Mouse (Mus musculus) gastrocnemius, adult 2 months (tissue): ENCODE results near the gene Megf11. TPM values are rescaled to one million over a fixed set of nuclear protein-coding genes. Genes with fewer than 3 reads are reported as not detected.

Experiments used
- DNase-seq: peaks from one replicate; pipeline ENCODE4 v3.0.0; 2022
- H3K27ac ChIP-seq: fragments of 200-600 bp; 2 replicates; pipeline ENCODE4 v1.8.1; 2022; ENCODE audit warnings: mild to moderate bottlenecking
- H3K4me3 ChIP-seq: fragments of 200-600 bp; 2 replicates; pipeline ENCODE4 v1.8.1; 2022; ENCODE audit warnings: mild to moderate bottlenecking, moderate library complexity
- CTCF ChIP-seq: fragments of 200-600 bp; IDR thresholded peaks from 2 replicates; pipeline ENCODE4 v1.8.1; 2022; ENCODE audit warnings: antibody characterized with exemption, mild to moderate bottlenecking, moderate library complexity
- intact Hi-C: fragments of 180-260 bp; cut with DNase I; formaldehyde crosslinking; loops from one replicate; pipeline ENCODE4 v1.15.1; 2025
- total RNA-seq, 2 experiments: library from RNA; stranded (reverse); gene quantifications; 2 replicates each; pipeline ENCODE4 v1.2.3; 2021

Megf11 gene
- total RNA-seq, 2 experiments from 2014 or later: 0.25 to 0.46 TPM

- H3K4me3 ChIP-seq: no peak overlapping the region
- no peak overlapping the region for H3K27ac ChIP-seq
- intact Hi-C loops: no loop called here
- DNase-seq: no peak
- no peak for TF ChIP-seq CTCF
Observed at GRCm38 (mm10) chr9:64548332-64548731, 162.9 kb downstream of the Megf11 start.

GRCm38 (mm10) chr9:64551307-64551706, 165.9 kb downstream of the Megf11 start:
- no peak for TF ChIP-seq CTCF
- Histone ChIP-seq H3K4me3 (no peak overlapping the region), H3K27ac (no peak overlapping the region)
- intact Hi-C loops: no loop called here
- DNase-seq: no peak

GRCm38 (mm10) chr9:64552046-64552445, 166.6 kb downstream of the Megf11 start:
- H3K27ac ChIP-seq: no peak overlapping the region
- DNase-seq: no peak
- no peak overlapping the region for H3K4me3 ChIP-seq
- intact Hi-C loops: no loop called here
- no peak for TF ChIP-seq CTCF

- TF ChIP-seq CTCF: no peak
- Histone ChIP-seq H3K27ac (no peak overlapping the region), H3K4me3 (no peak overlapping the region)
- no peak for DNase-seq
- intact Hi-C loops: no loop called here
Observed at GRCm38 (mm10) chr9:64553441-64553840, 168.0 kb downstream of the Megf11 start.

- no peak overlapping the region for H3K4me3 ChIP-seq
- H3K27ac ChIP-seq: no peak overlapping the region
- TF ChIP-seq CTCF: no peak
- intact Hi-C loops: no loop called here
- DNase-seq: no peak
Observed at GRCm38 (mm10) chr9:64555620-64556019, 170.2 kb downstream of the Megf11 start.

- no peak overlapping the region for H3K27ac ChIP-seq
- no peak for TF ChIP-seq CTCF
- no peak for DNase-seq
- intact Hi-C loops: no loop called here
- no peak overlapping the region for H3K4me3 ChIP-seq
Observed at GRCm38 (mm10) chr9:64557110-64557745, 171.8 kb downstream of the Megf11 start.

GRCm38 (mm10) chr9:64557846-64558530, 172.6 kb downstream of the Megf11 start:
- DNase-seq: no peak
- H3K4me3 ChIP-seq: no peak overlapping the region
- H3K27ac ChIP-seq: no peak overlapping the region
- TF ChIP-seq CTCF: no peak
- intact Hi-C loops: no loop called here

GRCm38 (mm10) chr9:64564315-64564767, 178.9 kb downstream of the Megf11 start:
- no peak for DNase-seq
- TF ChIP-seq CTCF: no peak
- H3K27ac ChIP-seq: no peak overlapping the region
- intact Hi-C loops: no loop called here
- H3K4me3 ChIP-seq: no peak overlapping the region

- no peak for TF ChIP-seq CTCF
- DNase-seq: no peak
- H3K27ac ChIP-seq: no peak overlapping the region
Observed at GRCm38 (mm10) chr9:64565915-64566314, 180.5 kb downstream of the Megf11 start.

GRCm38 (mm10) chr9:64566376-64566775, 180.9 kb downstream of the Megf11 start:
- no peak overlapping the region for H3K27ac ChIP-seq
- no peak for DNase-seq
- no peak for TF ChIP-seq CTCF
- intact Hi-C loops: no loop called here
- H3K4me3 ChIP-seq: no peak overlapping the region

More at GRCm38 (mm10) chr9:64565915-64566314, 180.5 kb downstream of the Megf11 start:
- no peak overlapping the region for H3K4me3 ChIP-seq
- intact Hi-C loops: no loop called here

- DNase-seq: no peak
- no peak for TF ChIP-seq CTCF
- H3K4me3 ChIP-seq: no peak overlapping the region
- H3K27ac ChIP-seq: no peak overlapping the region
- intact Hi-C loops: no loop called here
Observed at GRCm38 (mm10) chr9:64567482-64567881, 182.1 kb downstream of the Megf11 start.

GRCm38 (mm10) chr9:64568467-64569260, 183.2 kb downstream of the Megf11 start:
- H3K4me3 ChIP-seq: no peak overlapping the region
- intact Hi-C loops: no loop called here
- no peak overlapping the region for H3K27ac ChIP-seq
- DNase-seq: no peak
- TF ChIP-seq CTCF: no peak

GRCm38 (mm10) chr9:64570448-64570847, 185.0 kb downstream of the Megf11 start:
- DNase-seq: no peak
- intact Hi-C loops: no loop called here
- no peak overlapping the region for H3K4me3 ChIP-seq
- H3K27ac ChIP-seq: no peak overlapping the region
- TF ChIP-seq CTCF: no peak
